Mouse (Mus musculus) embryonic facial prominence, embryonic 10.5 days (tissue): ENCODE results near the gene Olfr811. TPM values are rescaled to one million over a fixed set of nuclear protein-coding genes. Genes with fewer than 3 reads are reported as not detected.

Source experiments
- DNase-seq: peaks from one replicate; pipeline ENCODE4 v3.0.0-alpha.2; 2017; ENCODE audit warnings: low spot score
- H3K27ac ChIP-seq: fragments of 300-500 bp; sonication (generic); replicated peaks from 2 replicates; pipeline ENCODE4 v1.5.1; 2016; ENCODE audit warnings: mild to moderate bottlenecking
- H3K27me3 ChIP-seq: fragments of 300-500 bp; sonication (generic); replicated peaks from 2 replicates; pipeline ENCODE4 v1.6.1; 2016; ENCODE audit warnings: low read depth, mild to moderate bottlenecking; ENCODE audit not compliant: poor library complexity, severe bottlenecking
- H3K36me3 ChIP-seq: fragments of 300-500 bp; sonication (generic); replicated peaks from 2 replicates; pipeline ENCODE4 v1.6.1; 2016; ENCODE audit warnings: mild to moderate bottlenecking, moderate library complexity
- H3K4me1 ChIP-seq: fragments of 300-500 bp; sonication (generic); 2 replicates; pipeline ENCODE4 v1.6.1; 2016
- H3K4me3 ChIP-seq: fragments of 300-500 bp; sonication (generic); 2 replicates; pipeline ENCODE4 v1.5.1; 2016; ENCODE audit warnings: mild to moderate bottlenecking, moderate library complexity
- H3K9me3 ChIP-seq: fragments of 300-500 bp; sonication (generic); 2 replicates; pipeline ENCODE4 v1.6.1; 2016; ENCODE audit warnings: mild to moderate bottlenecking
- WGBS: fragments of 180-500 bp; shearing (Covaris S2); methylation state at CpG from one replicate; pipeline ENCODE4 v1.1.7; 2016; 5-methylcytosine and 5-hydroxymethylcytosine counted together
- polyA plus RNA-seq: library from polyadenylated mRNA; unstranded; fragments of >200 nt; fragmentation: Nextera tagmentation; extraction: Ambion mirVana; gene quantifications from 2 replicates; pipeline ENCODE4 v1.2.1, GENCODE M21; 2016

Olfr811 gene
- not detected in 2 replicates for polyA plus RNA-seq

DNA sequence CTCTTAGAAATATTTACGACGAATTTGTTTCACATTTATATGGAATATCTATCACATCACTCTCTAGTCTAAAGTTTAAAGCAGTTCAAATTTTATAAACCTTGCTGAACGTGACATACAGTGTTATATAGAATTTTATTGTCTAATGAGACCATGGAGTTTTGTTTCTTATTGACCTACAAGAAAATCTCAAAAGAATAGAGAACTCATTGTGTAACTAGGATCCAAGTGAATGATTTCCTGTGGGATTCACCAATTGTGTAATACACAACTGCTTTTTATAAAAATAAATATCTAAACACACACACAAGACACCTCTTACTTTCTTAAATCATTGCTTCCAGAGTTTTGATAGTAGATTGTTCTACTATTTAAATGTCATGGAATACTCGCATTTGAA is at the start of gene Olfr811:
Gene Olfr811, minus strand, starts transcription at position 101 of the 400 bp plus-strand sequence.
- Histone ChIP-seq H3K27ac (no peak within 1 kb of the TSS), H3K4me1 (no peaks in the 10 kb centered on the region), H3K27me3 (no peaks in the 10 kb centered on the region), H3K9me3 (no peaks in the 10 kb centered on the region), H3K36me3 (no peaks in the 10 kb centered on the region), H3K4me3 (no peak within 1 kb of the TSS)
- 86% methylated on average over 4 of the region's 4 CpGs for WGBS
- DNase-seq = no peak

DNA sequence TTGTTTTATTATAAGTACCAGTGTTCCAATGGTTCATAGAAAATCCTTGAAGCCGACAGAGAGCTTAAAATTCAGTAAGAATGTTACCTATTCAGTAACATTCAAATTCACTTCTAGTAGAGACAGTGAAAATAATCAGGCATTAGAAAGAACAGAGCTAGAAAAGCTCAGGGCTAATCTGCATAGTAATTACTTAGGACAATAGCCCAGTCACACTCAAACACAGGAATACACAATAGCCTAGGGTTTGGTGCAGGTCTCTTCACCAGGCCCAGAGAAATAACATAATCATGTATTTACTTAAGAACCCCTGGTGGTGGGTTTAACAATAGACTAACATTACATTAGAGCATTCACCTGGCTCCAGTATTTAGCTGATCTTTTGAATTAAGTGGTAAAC is 43.1 kb upstream of the Olfr811 start:
- Histone ChIP-seq H3K27me3 (no peaks in the 10 kb centered on the region), H3K4me1 (no peaks in the 10 kb centered on the region), H3K36me3 (no peaks in the 10 kb centered on the region), H3K9me3 (no peaks in the 10 kb centered on the region), H3K4me3 (no peak overlapping the region), H3K27ac (no peak overlapping the region)
- WGBS = 65% methylated on average over 1 of the region's 1 CpGs
- no peak for DNase-seq

DNA sequence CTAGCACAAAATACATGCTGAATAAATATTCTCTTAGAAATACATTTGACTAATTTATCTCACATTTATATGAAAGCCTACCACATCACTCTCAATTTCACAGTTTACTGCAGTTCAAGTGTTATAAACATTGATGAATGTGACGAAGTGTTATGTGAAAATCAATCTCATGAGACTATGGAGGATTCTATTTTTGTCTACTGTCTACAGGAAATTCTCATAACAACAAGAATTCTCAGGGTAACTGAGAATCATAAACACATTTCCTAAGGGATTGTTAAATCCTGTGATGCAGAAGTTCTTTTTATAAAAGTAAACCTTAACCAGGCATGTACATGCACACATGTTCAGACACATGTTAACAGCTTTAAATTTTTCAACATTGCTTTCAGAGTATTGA is 41.8 kb upstream of the Olfr811 start, which contains the start of gene Olfr812:
Gene Olfr812, minus strand, starts transcription at position 101 of the 400 bp plus-strand sequence.
- WGBS = 77% methylated on average over 1 of the region's 1 CpGs
- Histone ChIP-seq H3K36me3 (no peaks in the 10 kb centered on the region), H3K9me3 (no peaks in the 10 kb centered on the region), H3K27me3 (no peaks in the 10 kb centered on the region), H3K4me3 (no peak within 1 kb of the TSS), H3K27ac (no peak within 1 kb of the TSS), H3K4me1 (no peaks in the 10 kb centered on the region)
- DNase-seq = no peak

DNA sequence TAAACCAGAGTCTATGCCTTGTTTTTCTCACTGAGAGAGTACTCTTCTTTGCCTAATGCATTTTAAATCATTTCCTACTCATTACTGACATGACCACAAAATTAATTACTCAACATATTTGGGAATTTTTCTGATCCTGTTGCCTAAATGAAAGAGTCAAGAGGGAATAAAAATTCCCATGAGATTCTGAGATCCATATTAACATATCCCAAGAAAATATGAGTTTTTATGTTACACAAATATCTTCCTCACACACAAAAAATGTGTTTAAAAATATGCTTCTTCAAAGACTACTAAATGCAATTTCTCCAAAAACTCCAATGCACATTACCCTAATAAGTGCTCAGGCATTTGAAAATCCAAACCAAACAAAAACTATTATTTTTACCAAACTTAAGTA is 9.4 kb downstream of the Olfr811 start, which contains the start of gene Olfr810:
Gene Olfr810, minus strand, starts transcription at position 101 of the 400 bp plus-strand sequence.
- H3K36me3 ChIP-seq = no peaks in the 10 kb centered on the region
- H3K27me3 ChIP-seq = no peaks in the 10 kb centered on the region
- no peaks in the 10 kb centered on the region for H3K4me1 ChIP-seq
- no peak within 1 kb of the TSS for H3K4me3 ChIP-seq
- H3K9me3 ChIP-seq = no peaks in the 10 kb centered on the region
- H3K27ac ChIP-seq = no peak within 1 kb of the TSS
- no peak for DNase-seq

DNA sequence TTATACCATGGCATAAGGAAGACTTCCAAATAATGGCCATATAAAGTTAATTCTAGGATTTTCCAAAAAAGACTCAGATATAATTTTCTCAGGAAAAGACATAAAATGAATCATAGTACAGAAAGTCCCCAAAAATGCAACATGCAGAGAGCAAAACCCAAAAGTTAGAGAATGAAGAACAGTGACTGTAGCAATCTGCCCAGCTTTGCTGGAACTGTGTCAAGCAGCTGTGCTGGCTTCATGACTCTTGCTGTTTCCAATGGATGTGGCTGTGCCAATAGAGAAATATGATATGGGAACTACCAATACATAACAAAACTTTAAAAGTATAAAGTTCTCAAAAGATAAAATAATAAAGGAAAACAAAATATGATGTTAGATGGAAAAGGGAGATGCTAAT is 26.1 kb downstream of the Olfr811 start:
- H3K9me3 ChIP-seq = no peaks in the 10 kb centered on the region
- no peak for DNase-seq
- no peak overlapping the region for H3K4me3 ChIP-seq
- no peaks in the 10 kb centered on the region for H3K4me1 ChIP-seq
- no peaks in the 10 kb centered on the region for H3K36me3 ChIP-seq
- H3K27ac ChIP-seq = no peak overlapping the region
- H3K27me3 ChIP-seq = no peaks in the 10 kb centered on the region

DNA sequence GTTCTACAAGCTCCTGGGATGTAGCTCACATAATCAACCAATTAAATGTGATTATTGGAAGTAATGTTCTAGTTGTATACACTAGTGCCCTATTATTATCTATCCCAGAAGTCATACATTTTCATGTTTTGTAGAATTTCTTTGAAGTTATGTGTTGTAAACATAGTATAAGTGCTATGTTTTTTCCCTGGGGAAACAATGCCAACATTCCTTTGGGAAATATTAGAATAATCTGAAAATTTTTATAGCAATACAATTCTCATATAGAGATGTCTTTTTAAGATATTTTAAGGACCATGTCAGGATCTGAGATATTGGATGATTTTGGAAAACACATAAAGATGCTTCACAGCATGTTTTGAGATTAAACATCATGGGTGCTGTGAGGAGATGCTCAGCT is 29.9 kb downstream of the Olfr811 start, which contains the start of gene Olfr809:
Gene Olfr809, plus strand, starts transcription at position 301 of the 400 bp plus-strand sequence.
- no peak for DNase-seq
- Histone ChIP-seq H3K27ac (no peak within 1 kb of the TSS), H3K9me3 (no peaks in the 10 kb centered on the region), H3K36me3 (no peaks in the 10 kb centered on the region), H3K27me3 (no peaks in the 10 kb centered on the region), H3K4me1 (no peaks in the 10 kb centered on the region), H3K4me3 (no peak within 1 kb of the TSS)

DNA sequence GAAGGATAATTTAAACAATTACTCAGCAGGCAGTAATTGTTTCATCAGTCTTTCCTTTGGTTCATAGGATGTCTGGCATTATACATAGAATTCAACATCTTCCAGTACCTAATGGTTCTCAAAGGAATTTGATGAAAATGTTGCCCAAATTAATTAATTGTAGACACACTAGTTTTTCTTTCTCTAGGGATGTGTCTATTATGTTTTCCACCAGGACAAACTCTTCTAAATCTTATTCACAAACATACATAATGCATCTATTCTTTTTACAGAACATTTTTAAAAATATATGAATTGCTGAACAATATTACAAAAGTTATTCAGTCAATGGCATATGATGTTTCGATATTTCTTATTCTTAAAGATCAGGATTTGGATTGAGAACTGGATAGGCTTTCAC is 39.0 kb downstream of the Olfr811 start, which contains the start of gene Olfr808:
Gene Olfr808, plus strand, starts transcription at position 301 of the 400 bp plus-strand sequence.
- 92% methylated on average over 1 of the region's 1 CpGs for WGBS
- Histone ChIP-seq H3K4me3 (no peak within 1 kb of the TSS), H3K9me3 (no peaks in the 10 kb centered on the region), H3K4me1 (no peaks in the 10 kb centered on the region), H3K27me3 (no peaks in the 10 kb centered on the region), H3K36me3 (no peaks in the 10 kb centered on the region), H3K27ac (no peak within 1 kb of the TSS)
- DNase-seq = no peak

DNA sequence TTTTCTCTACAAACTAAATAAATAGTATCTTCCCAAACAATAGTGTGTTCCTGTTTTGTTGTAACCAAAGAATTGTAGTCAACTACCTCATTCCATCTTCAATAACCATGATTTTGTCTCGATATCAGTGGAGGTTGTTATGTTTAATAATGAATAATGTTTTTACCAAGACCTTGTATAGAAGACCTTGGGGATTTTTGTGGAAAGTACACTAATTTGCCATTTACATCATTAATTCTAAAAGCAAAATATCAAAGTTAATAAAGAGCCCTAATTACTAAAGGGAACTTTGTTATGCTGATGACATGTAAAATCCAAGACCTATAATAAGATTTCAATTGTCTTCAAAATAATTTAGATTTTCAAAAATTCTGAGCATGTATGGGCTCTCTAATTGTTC is 46.5 kb downstream of the Olfr811 start, which contains the start of gene Olfr807:
Gene Olfr807, minus strand, starts transcription at position 101 of the 400 bp plus-strand sequence.
- H3K27me3 ChIP-seq = no peaks in the 10 kb centered on the region
- 88% methylated on average over 1 of the region's 1 CpGs for WGBS
- H3K27ac ChIP-seq = no peak within 1 kb of the TSS
- no peaks in the 10 kb centered on the region for H3K9me3 ChIP-seq
- no peak within 1 kb of the TSS for H3K4me3 ChIP-seq
- DNase-seq = no peak
- H3K4me1 ChIP-seq = no peaks in the 10 kb centered on the region
- H3K36me3 ChIP-seq = no peaks in the 10 kb centered on the region

Other genes with a start within 250 kb of the Olfr811 start
- gene Olfr794, start 236.7 kb downstream of the Olfr811 start, polyA plus RNA-seq = not detected in 2 replicates
- not detected in 2 replicates for gene Olfr796, start 191.8 kb downstream of the Olfr811 start, polyA plus RNA-seq
- not detected in 2 replicates for gene Olfr798, start 176.5 kb downstream of the Olfr811 start, polyA plus RNA-seq
- gene Olfr799, start 166.9 kb downstream of the Olfr811 start, polyA plus RNA-seq = not detected in 2 replicates
- gene Olfr800, start 146.7 kb downstream of the Olfr811 start, polyA plus RNA-seq = not detected in 2 replicates
- gene Olfr801, start 130.5 kb downstream of the Olfr811 start, polyA plus RNA-seq = not detected in 2 replicates
- gene Olfr802, start 116.2 kb downstream of the Olfr811 start, polyA plus RNA-seq = 0.04 TPM in 1 of 2 replicates, not detected in the other
- gene Olfr803, start 110.1 kb downstream of the Olfr811 start, polyA plus RNA-seq = not detected in 2 replicates
- gene Olfr804, start 101.2 kb downstream of the Olfr811 start, polyA plus RNA-seq = not detected in 2 replicates
- not detected in 2 replicates for gene Olfr805, start 75.0 kb downstream of the Olfr811 start, polyA plus RNA-seq
- gene Olfr806, start 62.5 kb downstream of the Olfr811 start, polyA plus RNA-seq = not detected in 2 replicates
- gene Olfr807, start 46.6 kb downstream of the Olfr811 start, polyA plus RNA-seq = not detected in 2 replicates
- not detected in 2 replicates for gene Olfr808, start 38.9 kb downstream of the Olfr811 start, polyA plus RNA-seq
- not detected in 2 replicates for gene Olfr809, start 29.8 kb downstream of the Olfr811 start, polyA plus RNA-seq
- gene Olfr810, start 9.5 kb downstream of the Olfr811 start, polyA plus RNA-seq = not detected in 2 replicates
- not detected in 2 replicates for gene Olfr812, start 41.7 kb upstream of the Olfr811 start, polyA plus RNA-seq
- not detected in 2 replicates for gene Olfr813, start 51.0 kb upstream of the Olfr811 start, polyA plus RNA-seq
- not detected in 2 replicates for gene Olfr814, start 75.5 kb upstream of the Olfr811 start, polyA plus RNA-seq
- not detected in 2 replicates for gene Olfr815, start 101.5 kb upstream of the Olfr811 start, polyA plus RNA-seq
- not detected in 2 replicates for gene Olfr816, start 111.2 kb upstream of the Olfr811 start, polyA plus RNA-seq
- gene Olfr818, start 144.7 kb upstream of the Olfr811 start, polyA plus RNA-seq = not detected in 2 replicates
- not detected in 2 replicates for gene Olfr819, start 162.9 kb upstream of the Olfr811 start, polyA plus RNA-seq
- gene Olfr247, start 171.7 kb upstream of the Olfr811 start, polyA plus RNA-seq = not detected in 2 replicates
- gene Gm10310, start 180.7 kb upstream of the Olfr811 start, polyA plus RNA-seq = not detected in 2 replicates
- not detected in 2 replicates for gene Olfr820, start 208.2 kb upstream of the Olfr811 start, polyA plus RNA-seq
- gene Olfr821, start 226.0 kb upstream of the Olfr811 start, polyA plus RNA-seq = not detected in 2 replicates